Mouse (Mus musculus) midbrain, embryonic 14.5 days (tissue): Measurements from ENCODE around the gene Fjx1. TPM values are rescaled to one million over a fixed set of nuclear protein-coding genes. Genes with fewer than 3 reads are reported as not detected.

Experiments used
- ATAC-seq: fragments of 200-750 bp; cut with Nextera tagmentation; 2 replicates; pipeline ENCODE4 v1.8.0; 2017; ENCODE audit warnings: moderate number of reproducible peaks, moderate library complexity; ENCODE audit not compliant: low FRiP score, low TSS enrichment
- DNase-seq: peaks from one replicate; pipeline ENCODE4 v3.0.0-alpha.2; 2015
- H3K27ac ChIP-seq: fragments of 300-500 bp; sonication (generic); replicated peaks from 2 replicates; pipeline ENCODE4 v1.5.1; 2014; ENCODE audit warnings: mild to moderate bottlenecking, low read depth, low read length, moderate library complexity
- H3K27me3 ChIP-seq: fragments of 300-500 bp; sonication (generic); 2 replicates; pipeline ENCODE4 v1.6.1; 2014; ENCODE audit warnings: low read length, control low read depth, mixed read lengths; ENCODE audit not compliant: control insufficient read depth, insufficient read depth
- H3K36me3 ChIP-seq: fragments of 300-500 bp; sonication (generic); 2 replicates; pipeline ENCODE4 v1.6.1; 2014; ENCODE audit warnings: low read length, control low read depth; ENCODE audit not compliant: control insufficient read depth, insufficient read depth
- H3K4me1 ChIP-seq: fragments of 300-500 bp; sonication (generic); 2 replicates; pipeline ENCODE4 v1.6.1; 2014; ENCODE audit warnings: mild to moderate bottlenecking, antibody characterized with exemption, low read length, control low read depth; ENCODE audit not compliant: control insufficient read depth, insufficient read depth
- H3K4me2 ChIP-seq: fragments of 300-500 bp; sonication (generic); 2 replicates; pipeline ENCODE4 v1.6.1; 2014; ENCODE audit warnings: mild to moderate bottlenecking, low read length, moderate library complexity
- H3K4me3 ChIP-seq: fragments of 300-500 bp; sonication (generic); replicated peaks from 2 replicates; pipeline ENCODE4 v1.5.1; 2014; ENCODE audit warnings: low read depth, low read length
- H3K9ac ChIP-seq: fragments of 300-500 bp; sonication (generic); replicated peaks from 2 replicates; pipeline ENCODE4 v1.6.1; 2014; ENCODE audit warnings: mild to moderate bottlenecking, low read length, moderate library complexity
- H3K9me3 ChIP-seq: fragments of 300-500 bp; sonication (generic); 2 replicates; pipeline ENCODE4 v1.6.1; 2016; ENCODE audit warnings: low read length, control low read depth, mixed read lengths; ENCODE audit not compliant: control insufficient read depth
- WGBS: fragments of 180-500 bp; shearing (Covaris S2); extraction: QIAGEN DNeasy Blood & Tissue Kit; methylation state at CpG from one replicate; pipeline ENCODE4 v1.1.7; 2014; 5-methylcytosine and 5-hydroxymethylcytosine counted together
- polyA plus RNA-seq: library from polyadenylated mRNA; unstranded; fragments of >200 nt; fragmentation: Nextera tagmentation; extraction: Ambion mirVana; gene quantifications from 2 replicates; pipeline ENCODE4 v1.2.1, GENCODE M21; 2014

The Fjx1 gene
- polyA plus RNA-seq, 1 experiment from 2014 or later = 33.0 TPM

DNA sequence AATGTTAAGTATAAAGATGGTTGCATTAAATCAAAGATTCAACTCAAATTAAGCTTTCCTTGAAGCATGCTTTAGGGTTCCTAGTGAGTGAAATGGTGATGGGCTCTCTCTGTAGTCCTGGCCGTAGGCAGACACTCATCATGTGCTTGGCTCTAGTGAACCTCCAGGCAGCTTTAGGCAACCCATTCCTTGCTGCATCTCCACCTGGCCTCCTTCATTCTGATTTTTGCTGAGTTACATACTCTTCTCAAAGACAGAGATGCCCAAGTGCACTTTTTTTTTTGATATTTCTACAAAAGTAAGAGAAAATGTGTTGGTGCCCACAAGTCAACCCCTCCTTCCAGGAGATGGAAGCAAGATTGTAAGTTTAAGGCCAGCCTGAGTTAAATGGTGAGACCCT lies 2.8 kb upstream of the Fjx1 start:
- Histone ChIP-seq H3K27ac (no peak overlapping the region), H3K4me3 (no peak overlapping the region), H3K4me2 (no peak overlapping the region), H3K4me1 (no peaks in the 10 kb centered on the region), H3K9ac (no peak overlapping the region), H3K9me3 (no peaks in the 10 kb centered on the region), H3K36me3 (no peaks in the 10 kb centered on the region), H3K27me3 (no peaks in the 10 kb centered on the region)
- ATAC-seq (no peak), DNase-seq (no peak)
- WGBS = 92% methylated on average over 1 of the region's 1 CpGs

DNA sequence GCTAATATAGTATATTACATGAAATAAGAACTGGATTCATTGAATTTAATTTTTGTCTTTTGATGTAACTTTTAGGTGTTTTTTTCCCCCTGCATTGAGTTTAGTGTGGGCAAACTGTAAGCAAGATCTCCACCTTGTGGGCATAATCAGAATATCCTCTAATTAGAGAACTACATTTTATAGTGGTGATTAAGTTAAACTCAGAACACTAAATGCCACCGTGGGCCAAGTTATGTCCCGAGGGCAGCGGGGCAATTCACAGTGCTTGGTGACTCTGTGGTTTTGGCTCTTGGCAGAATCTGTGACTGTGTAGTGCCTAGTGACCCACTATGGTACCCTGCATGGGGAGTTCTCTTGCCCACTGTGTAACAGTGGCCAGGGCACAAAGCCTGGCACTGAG lies 1.1 kb upstream of the Fjx1 start:
- Histone ChIP-seq H3K9me3 (no peaks in the 10 kb centered on the region), H3K9ac (no peak overlapping the region), H3K36me3 (no peaks in the 10 kb centered on the region), H3K4me2 (no peak overlapping the region), H3K27me3 (no peaks in the 10 kb centered on the region), H3K27ac (no peak overlapping the region), H3K4me3 (no peak overlapping the region), H3K4me1 (peaks cover 4% of the 10 kb centered on the region)
- 34% methylated on average over 3 of the region's 3 CpGs for WGBS
- DNase-seq = peak; percentile 81
- ATAC-seq = no peak

DNA sequence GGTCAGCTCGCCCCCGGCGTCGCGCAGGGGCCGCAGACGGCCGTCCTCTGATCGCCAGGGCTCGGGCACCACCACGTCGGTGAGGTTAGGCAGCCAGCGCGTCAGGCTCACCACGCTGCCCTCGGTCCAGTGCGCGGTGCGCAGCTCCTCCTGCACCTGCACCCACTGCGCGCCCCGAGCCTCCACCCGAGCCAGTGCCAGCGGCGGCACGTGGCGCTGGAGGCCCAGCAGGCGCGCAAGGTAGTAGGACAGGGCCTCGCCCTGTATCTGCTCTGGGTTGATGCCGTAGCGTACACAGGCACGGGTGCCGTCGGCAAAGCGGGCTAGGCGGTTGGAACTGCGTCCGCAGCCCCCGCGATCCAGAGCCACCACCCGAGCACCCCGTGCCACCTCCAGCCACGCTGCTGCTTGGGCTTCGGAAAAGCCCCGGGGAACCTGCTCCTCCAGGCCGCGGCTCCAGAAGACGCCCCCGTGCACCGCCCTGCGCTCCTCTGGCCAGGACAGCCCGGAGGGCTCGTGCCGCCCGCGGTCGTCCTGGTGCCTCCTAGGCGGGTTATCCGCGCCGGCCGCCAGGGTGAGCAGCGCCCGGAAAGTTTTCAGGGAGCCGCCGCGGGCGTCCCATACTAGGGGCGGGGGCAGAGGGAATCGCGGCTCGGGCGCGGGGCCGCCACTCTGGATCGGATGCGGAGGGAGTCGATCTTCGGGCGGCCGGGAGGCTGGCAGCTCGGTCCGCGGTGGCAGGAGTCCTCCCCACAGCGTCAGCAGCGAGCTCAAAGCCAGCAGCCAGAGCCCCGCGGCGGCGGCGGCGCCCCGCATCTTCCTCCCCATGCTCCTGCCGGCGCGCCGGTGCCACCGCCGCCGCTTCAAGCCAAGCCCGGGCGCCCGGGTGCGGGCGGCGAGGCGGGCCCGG lies 1.3 kb downstream of the Fjx1 start:
- Histone ChIP-seq H3K4me1 (peaks cover 12% of the 10 kb centered on the region), H3K4me3 (peak overlapping the region; percentile 88), H3K36me3 (no peaks in the 10 kb centered on the region), H3K9ac (peak overlapping the region; percentile 97), H3K4me2 (peak overlapping the region; percentile 82), H3K9me3 (no peaks in the 10 kb centered on the region), H3K27ac (peak overlapping the region; percentile 95), H3K27me3 (no peaks in the 10 kb centered on the region)
- WGBS = under 1% methylated on average over 109 of the region's 109 CpGs
- peak; percentile 52 for ATAC-seq
- DNase-seq = peak; percentile 72

DNA sequence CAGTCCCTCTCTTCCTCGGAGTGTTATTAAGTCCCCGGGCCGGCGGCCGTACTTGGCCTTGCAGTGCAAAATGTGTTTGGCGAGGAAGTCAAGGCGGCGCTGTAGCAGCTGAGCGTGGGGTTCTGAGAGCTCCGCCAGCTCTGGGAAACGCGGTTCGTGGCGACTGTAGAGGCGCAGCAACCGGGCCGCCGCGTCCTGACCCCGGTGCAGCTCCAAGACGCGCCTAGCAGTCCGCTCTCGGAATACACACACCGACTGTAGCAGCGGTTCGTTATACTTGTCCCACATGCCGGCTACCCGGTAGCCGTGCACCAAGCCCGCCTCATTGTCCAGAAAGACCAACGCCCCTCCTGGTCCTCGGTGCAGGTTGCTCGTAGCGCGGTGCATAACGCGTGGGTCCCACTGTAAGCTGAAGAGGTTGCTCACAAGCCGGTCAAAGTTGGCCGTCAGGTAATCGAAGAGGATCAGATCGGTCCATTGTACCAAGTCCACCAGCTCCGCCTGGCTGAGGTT lies 2.0 kb downstream of the Fjx1 start:
- WGBS = under 1% methylated on average over 43 of the region's 43 CpGs

DNA sequence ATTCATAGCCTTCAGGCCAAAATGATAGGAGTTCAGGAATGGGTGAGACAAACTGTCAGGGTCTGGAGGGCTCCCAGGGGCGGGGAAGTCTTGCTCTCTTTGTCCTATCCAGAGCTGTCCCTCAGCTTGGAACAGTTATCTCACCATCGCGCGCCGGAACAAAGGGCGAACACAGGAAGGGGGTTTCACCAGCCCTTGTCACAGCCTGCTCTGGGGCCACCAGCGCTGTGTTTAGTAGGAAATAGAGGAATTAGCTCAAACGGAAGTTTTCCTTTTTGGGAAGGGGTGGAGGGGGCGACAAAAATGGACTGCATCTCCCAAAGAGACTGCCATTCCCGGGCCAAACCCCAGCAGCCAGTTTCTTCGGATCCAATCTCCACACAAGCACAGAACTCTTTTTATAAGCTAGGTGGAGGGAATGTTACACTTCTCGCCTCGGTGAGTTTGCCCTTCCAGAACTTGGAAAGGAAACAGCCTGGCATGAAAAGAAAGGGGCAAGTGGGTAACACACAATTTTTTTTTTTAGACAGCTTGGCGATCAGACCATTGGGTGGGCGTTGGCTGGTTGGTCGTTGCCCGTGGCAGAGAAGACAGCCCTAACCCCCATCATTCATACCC lies 2.6 kb downstream of the Fjx1 start:
- Histone ChIP-seq H3K4me1 (peaks cover 12% of the 10 kb centered on the region), H3K4me3 (peak overlapping the region; percentile 88), H3K9me3 (no peaks in the 10 kb centered on the region), H3K9ac (peak overlapping the region; percentile 97), H3K27ac (peak overlapping the region; percentile 95), H3K4me2 (peak overlapping the region; percentile 82), H3K27me3 (no peaks in the 10 kb centered on the region), H3K36me3 (no peaks in the 10 kb centered on the region)
- DNase-seq (peak; percentile 82), ATAC-seq (peak; percentile 28; the same call in 1 of the 2 replicates)
- WGBS = 2% methylated on average over 17 of the region's 17 CpGs

More for the DNA sequence above, 2.0 kb downstream of the Fjx1 start:
- no peaks in the 10 kb centered on the region for H3K27me3 ChIP-seq
- H3K4me3 ChIP-seq = peak overlapping the region; percentile 88
- DNase-seq (peak; percentile 86), ATAC-seq (peak; percentile 34; the same call in 1 of the 2 replicates)
- no peaks in the 10 kb centered on the region for H3K36me3 ChIP-seq
- no peaks in the 10 kb centered on the region for H3K9me3 ChIP-seq
- peak overlapping the region; percentile 95 for H3K27ac ChIP-seq
- peak overlapping the region; percentile 82 for H3K4me2 ChIP-seq
- peaks cover 12% of the 10 kb centered on the region for H3K4me1 ChIP-seq
- H3K9ac ChIP-seq = peak overlapping the region; percentile 97

DNA sequence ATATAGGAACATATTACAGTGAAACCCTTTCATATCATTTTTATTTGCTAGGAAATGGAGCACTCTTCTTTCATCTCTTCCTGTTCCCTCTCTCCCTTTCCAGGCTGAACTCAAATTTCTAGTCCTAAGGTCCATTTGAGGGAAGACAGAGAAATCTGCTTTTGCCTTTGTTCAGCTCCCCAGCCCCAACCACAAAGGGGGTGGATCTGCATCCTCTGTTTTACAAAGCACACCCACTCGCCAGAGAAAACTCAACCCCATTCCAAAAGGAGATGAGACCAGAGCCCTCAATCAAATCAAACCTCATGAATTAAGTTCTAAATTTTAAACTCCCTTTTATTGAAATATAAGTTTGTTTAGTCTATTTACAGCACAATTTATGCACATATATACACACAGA lies 3.2 kb downstream of the Fjx1 start:
- no peaks in the 10 kb centered on the region for H3K9me3 ChIP-seq
- 0 out of 2 replicates have a peak overlapping the region, but pooled peaks have one; percentile 21 for H3K27ac ChIP-seq
- DNase-seq = peak; percentile 44
- peak overlapping the region; percentile 82 for H3K4me2 ChIP-seq
- peak overlapping the region; percentile 21; the same call in 1 of the 2 replicates for H3K9ac ChIP-seq
- 3% methylated on average over 1 of the region's 1 CpGs for WGBS
- H3K4me3 ChIP-seq = peak overlapping the region; percentile 88
- ATAC-seq = no peak
- H3K4me1 ChIP-seq = peaks cover 12% of the 10 kb centered on the region
- H3K36me3 ChIP-seq = no peaks in the 10 kb centered on the region
- H3K27me3 ChIP-seq = no peaks in the 10 kb centered on the region

DNA sequence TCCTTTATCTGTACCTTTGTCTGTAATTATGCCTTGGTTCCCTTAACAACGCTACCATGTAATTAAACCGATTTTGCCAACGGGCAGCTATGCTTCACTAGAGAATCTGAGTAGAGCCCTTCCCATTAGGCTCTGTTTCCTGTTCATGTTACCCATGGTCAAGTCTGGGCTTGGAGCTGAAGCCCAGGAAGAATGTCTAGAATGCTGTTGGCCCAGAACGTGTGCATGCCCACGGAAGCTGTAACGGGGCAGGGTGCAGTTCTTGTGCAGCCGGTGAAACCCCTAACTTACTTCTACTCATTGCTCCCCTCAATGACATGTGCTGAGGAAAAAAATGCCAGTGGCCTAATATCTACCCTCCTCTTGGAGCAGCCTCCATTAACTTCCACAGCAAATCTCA lies 4.5 kb downstream of the Fjx1 start:
- Histone ChIP-seq H3K4me3 (no peak overlapping the region), H3K4me2 (peak overlapping the region; percentile 82), H3K27ac (no peak overlapping the region), H3K9ac (no peak overlapping the region), H3K36me3 (no peaks in the 10 kb centered on the region), H3K27me3 (no peaks in the 10 kb centered on the region), H3K4me1 (peaks cover 12% of the 10 kb centered on the region), H3K9me3 (no peaks in the 10 kb centered on the region)
- ATAC-seq (no peak), DNase-seq (no peak)
- WGBS = 89% methylated on average over 7 of the region's 7 CpGs

DNA sequence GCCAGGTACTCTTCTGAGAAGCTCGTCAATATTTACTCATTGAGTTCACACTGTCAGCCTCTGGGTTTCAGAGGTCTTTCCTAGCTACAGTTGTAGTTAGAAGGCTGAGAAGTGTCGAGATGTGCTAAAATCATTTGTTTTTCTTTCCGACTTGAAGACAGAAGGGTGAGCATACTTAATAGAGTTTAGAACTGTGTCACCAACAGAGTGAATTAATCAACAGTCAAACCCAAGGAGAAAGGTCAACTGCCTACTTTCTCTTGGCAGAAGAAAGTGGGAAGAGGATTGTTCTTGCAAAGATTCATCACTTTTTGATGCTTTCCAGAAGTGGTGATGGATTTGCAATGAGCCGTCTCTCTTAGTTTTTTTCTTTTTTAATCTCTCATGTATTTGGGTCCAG lies 5.4 kb downstream of the Fjx1 start:
- no peaks in the 10 kb centered on the region for H3K9me3 ChIP-seq
- WGBS = 91% methylated on average over 4 of the region's 4 CpGs

More for the DNA sequence above, 5.4 kb downstream of the Fjx1 start:
- DNase-seq (no peak), ATAC-seq (no peak)
- H3K27ac ChIP-seq = no peak overlapping the region
- no peak overlapping the region for H3K4me3 ChIP-seq
- no peaks in the 10 kb centered on the region for H3K27me3 ChIP-seq
- H3K4me2 ChIP-seq = no peak overlapping the region
- H3K36me3 ChIP-seq = no peaks in the 10 kb centered on the region
- H3K4me1 ChIP-seq = peaks cover 12% of the 10 kb centered on the region
- H3K9ac ChIP-seq = no peak overlapping the region
